Mouse (Mus musculus) limb, embryonic 14.5 days (tissue): ENCODE measurements at regions not wholly inside any gene's neighbourhood (a gene's known extent, or its start where the extent isn't known, plus 50 kb on each side); places are given as distances from the start of the nearest gene placed in this dataset.

Source experiments
- ATAC-seq: fragments of 200-750 bp; cut with Nextera tagmentation; 2 replicates; pipeline ENCODE4 v1.8.0; 2017; ENCODE audit warnings: low read depth, moderate number of reproducible peaks, moderate TSS enrichment; ENCODE audit not compliant: low FRiP score
- DNase-seq: peaks from one replicate; pipeline ENCODE4 v3.0.0-alpha.2; 2015; ENCODE audit warnings: low spot score
- H3K27ac ChIP-seq: fragments of 300-500 bp; sonication (generic); replicated peaks from 2 replicates; pipeline ENCODE4 v1.5.1; 2014; ENCODE audit warnings: low read depth, mild to moderate bottlenecking, low read length, moderate library complexity, mixed read lengths
- H3K27me3 ChIP-seq: fragments of 300-500 bp; sonication (generic); 2 replicates; pipeline ENCODE4 v1.6.1; 2014; ENCODE audit warnings: low read length, mixed read lengths; ENCODE audit not compliant: control insufficient read depth, insufficient read depth
- H3K36me3 ChIP-seq: fragments of 300-500 bp; sonication (generic); 2 replicates; pipeline ENCODE4 v1.6.1; 2014; ENCODE audit warnings: mild to moderate bottlenecking, low read length, moderate library complexity, mixed read lengths; ENCODE audit not compliant: control insufficient read depth, insufficient read depth
- H3K4me1 ChIP-seq: fragments of 300-500 bp; sonication (generic); 2 replicates; pipeline ENCODE4 v1.6.1; 2014; ENCODE audit warnings: antibody characterized with exemption, low read length, mixed read lengths; ENCODE audit not compliant: control insufficient read depth, insufficient read depth
- H3K4me2 ChIP-seq: fragments of 300-500 bp; sonication (generic); replicated peaks from 2 replicates; pipeline ENCODE4 v1.6.1; 2014; ENCODE audit warnings: low read depth, mild to moderate bottlenecking, low read length, moderate library complexity; ENCODE audit not compliant: severe bottlenecking
- H3K4me3 ChIP-seq: fragments of 300-500 bp; sonication (generic); replicated peaks from 2 replicates; pipeline ENCODE4 v1.5.1; 2014; ENCODE audit warnings: low read length
- H3K9ac ChIP-seq: fragments of 300-500 bp; sonication (generic); 2 replicates; pipeline ENCODE4 v1.6.1; 2014; ENCODE audit warnings: mild to moderate bottlenecking, low read depth, low read length, moderate library complexity; ENCODE audit not compliant: severe bottlenecking
- H3K9me3 ChIP-seq: fragments of 300-500 bp; sonication (generic); 2 replicates; pipeline ENCODE4 v1.6.1; 2016; ENCODE audit warnings: low read length; ENCODE audit not compliant: control insufficient read depth
- POLR2A ChIP-seq: fragments of 200-500 bp; IDR thresholded peaks from 2 replicates; pipeline ENCODE4 v1.8.0; 2012; ENCODE audit warnings: inconsistent platforms, mild to moderate bottlenecking, moderate library complexity, borderline replicate concordance; ENCODE audit not compliant: insufficient read depth, insufficient read length; ENCODE audit errors: extremely low read depth
- WGBS: fragments of 180-500 bp; shearing (Covaris S2); extraction: QIAGEN DNeasy Blood & Tissue Kit; methylation state at CpG from one replicate; pipeline ENCODE4 v1.1.7; 2014; 5-methylcytosine and 5-hydroxymethylcytosine counted together

- 51% methylated on average over 16 of the region's 16 CpGs for WGBS
- no peaks in the 10 kb centered on the region for H3K9me3 ChIP-seq
- DNase-seq (no peak), ATAC-seq (no peak)
- no peak overlapping the region for H3K4me3 ChIP-seq
- H3K27me3 ChIP-seq = no peaks in the 10 kb centered on the region
- no peaks in the 10 kb centered on the region for H3K36me3 ChIP-seq
- no peaks in the 10 kb centered on the region for H3K4me1 ChIP-seq
- H3K27ac ChIP-seq = no peak overlapping the region
- TF ChIP-seq POLR2A = no peak
- no peak overlapping the region for H3K9ac ChIP-seq
- no peak overlapping the region for H3K4me2 ChIP-seq
Measured at GRCm38 (mm10) chr2:9331630-9332352, 549.3 kb upstream of the 4930412O13Rik start.

GRCm38 (mm10) chr2:9348982-9349381 lies 532.1 kb upstream of the 4930412O13Rik start:
- H3K27me3 ChIP-seq = no peaks in the 10 kb centered on the region
- no peaks in the 10 kb centered on the region for H3K36me3 ChIP-seq
- H3K4me1 ChIP-seq = peaks cover 9% of the 10 kb centered on the region
- H3K4me3 ChIP-seq = no peak overlapping the region
- no peak for TF ChIP-seq POLR2A
- H3K9ac ChIP-seq = no peak overlapping the region
- no peak overlapping the region for H3K27ac ChIP-seq
- no peaks in the 10 kb centered on the region for H3K9me3 ChIP-seq
- ATAC-seq = no peak
- no peak for DNase-seq
- 55% methylated on average over 4 of the region's 4 CpGs for WGBS
- no peak overlapping the region for H3K4me2 ChIP-seq

GRCm38 (mm10) chr2:9349994-9350393 lies 531.1 kb upstream of the 4930412O13Rik start:
- no peak for ATAC-seq

GRCm38 (mm10) chr2:9352190-9352589 lies 528.9 kb upstream of the 4930412O13Rik start:
- DNase-seq = peak; percentile 53
- 5% methylated on average over 7 of the region's 7 CpGs for WGBS
- Histone ChIP-seq H3K9me3 (no peaks in the 10 kb centered on the region), H3K4me2 (0 out of 2 replicates have a peak overlapping the region, but pooled peaks have one; percentile 13), H3K4me3 (no peak overlapping the region), H3K4me1 (peaks cover 9% of the 10 kb centered on the region), H3K27ac (0 out of 2 replicates have a peak overlapping the region, but pooled peaks have one; percentile 19), H3K36me3 (no peaks in the 10 kb centered on the region), H3K27me3 (no peaks in the 10 kb centered on the region), H3K9ac (no peak overlapping the region)
- no peak; the same call in 1 of the 2 replicates for ATAC-seq
- TF ChIP-seq POLR2A = no peak

More at GRCm38 (mm10) chr2:9349994-9350393, 531.1 kb upstream of the 4930412O13Rik start:
- H3K36me3 ChIP-seq = no peaks in the 10 kb centered on the region
- H3K27ac ChIP-seq = no peak overlapping the region
- no peak overlapping the region for H3K9ac ChIP-seq
- no peak overlapping the region for H3K4me3 ChIP-seq
- no peak for DNase-seq
- no peak overlapping the region for H3K4me2 ChIP-seq
- WGBS = no CpG with 5 or more reads among the region's 1 CpGs
- no peaks in the 10 kb centered on the region for H3K9me3 ChIP-seq
- H3K4me1 ChIP-seq = peaks cover 9% of the 10 kb centered on the region
- H3K27me3 ChIP-seq = no peaks in the 10 kb centered on the region
- no peak for TF ChIP-seq POLR2A

- Histone ChIP-seq H3K9ac (no peak overlapping the region), H3K27me3 (no peaks in the 10 kb centered on the region), H3K36me3 (no peaks in the 10 kb centered on the region), H3K4me1 (no peaks in the 10 kb centered on the region), H3K4me3 (no peak overlapping the region), H3K9me3 (no peaks in the 10 kb centered on the region), H3K4me2 (no peak overlapping the region), H3K27ac (no peak overlapping the region)
- DNase-seq = no peak
- TF ChIP-seq POLR2A = no peak
- 31% methylated on average over 4 of the region's 4 CpGs for WGBS
- no peak for ATAC-seq
Measured at GRCm38 (mm10) chr2:9360020-9360419, 521.0 kb upstream of the 4930412O13Rik start.
